Mouse (Mus musculus) ZHBTc4 (cell line): Measurements from ENCODE around the gene Cd9.

Experiments used
- DNase-seq: peaks from one replicate; pipeline ENCODE4 v3.0.0-alpha.2; 2011; ENCODE audit warnings: low read depth, low spot score

The Cd9 gene

GRCm38 (mm10) chr6:125494092-125494871, at the start of gene Cd9:
TSS of gene Cd9 (minus strand) at chr6:125494791.
- DNase-seq, result peak; percentile 93

GRCm38 (mm10) chr6:125541296-125541695, 46.7 kb upstream of the Cd9 start:
- no peak for DNase-seq

- no peak for DNase-seq
Measured at GRCm38 (mm10) chr6:125540826-125541225, 46.2 kb upstream of the Cd9 start.

- peak; percentile 59 for DNase-seq
Measured at GRCm38 (mm10) chr6:125540199-125540598, 45.6 kb upstream of the Cd9 start.

- DNase-seq, result no peak
Measured at GRCm38 (mm10) chr6:125539423-125539822, 44.8 kb upstream of the Cd9 start.

- peak; percentile 75 for DNase-seq
Measured at GRCm38 (mm10) chr6:125538469-125538868, 43.9 kb upstream of the Cd9 start.

GRCm38 (mm10) chr6:125534990-125535389, 40.4 kb upstream of the Cd9 start:
- DNase-seq, result no peak

- DNase-seq, result peak; percentile 53
Measured at GRCm38 (mm10) chr6:125533104-125533650, 38.6 kb upstream of the Cd9 start.

GRCm38 (mm10) chr6:125529479-125529878, 34.9 kb upstream of the Cd9 start:
- DNase-seq, result peak; percentile 42

- peak; percentile 87 for DNase-seq
Measured at GRCm38 (mm10) chr6:125528614-125529200, 34.1 kb upstream of the Cd9 start.

GRCm38 (mm10) chr6:125526066-125526465, 31.5 kb upstream of the Cd9 start:
- DNase-seq, result no peak

GRCm38 (mm10) chr6:125524027-125524426, 29.4 kb upstream of the Cd9 start:
- no peak for DNase-seq

- DNase-seq, result peak; percentile 49
Measured at GRCm38 (mm10) chr6:125521558-125522193, 27.1 kb upstream of the Cd9 start.

- DNase-seq, result peak; percentile 15
Measured at GRCm38 (mm10) chr6:125515503-125516315, 21.1 kb upstream of the Cd9 start.

- DNase-seq, result peak; percentile 22
Measured at GRCm38 (mm10) chr6:125512950-125513596, 18.5 kb upstream of the Cd9 start.

GRCm38 (mm10) chr6:125511196-125511595, 16.6 kb upstream of the Cd9 start:
- no peak for DNase-seq

- no peak for DNase-seq
Measured at GRCm38 (mm10) chr6:125510645-125511044, 16.1 kb upstream of the Cd9 start.

GRCm38 (mm10) chr6:125509783-125510182, 15.2 kb upstream of the Cd9 start:
- no peak for DNase-seq

GRCm38 (mm10) chr6:125506427-125506826, 11.8 kb upstream of the Cd9 start:
- DNase-seq, result no peak

GRCm38 (mm10) chr6:125504622-125505355, 10.2 kb upstream of the Cd9 start:
- peak; percentile 93 for DNase-seq
